Mouse (Mus musculus) urinary bladder, postnatal 25 days (tissue): ENCODE measurements around the gene Usp20.
A peak's percentile ranks its signal among the peaks of the same experiment; 100 is the strongest.

Experiments
- DNase-seq: peaks from one replicate; pipeline ENCODE4 v3.0.0; 2022; ENCODE audit warnings: low spot score

The Usp20 gene

DNA sequence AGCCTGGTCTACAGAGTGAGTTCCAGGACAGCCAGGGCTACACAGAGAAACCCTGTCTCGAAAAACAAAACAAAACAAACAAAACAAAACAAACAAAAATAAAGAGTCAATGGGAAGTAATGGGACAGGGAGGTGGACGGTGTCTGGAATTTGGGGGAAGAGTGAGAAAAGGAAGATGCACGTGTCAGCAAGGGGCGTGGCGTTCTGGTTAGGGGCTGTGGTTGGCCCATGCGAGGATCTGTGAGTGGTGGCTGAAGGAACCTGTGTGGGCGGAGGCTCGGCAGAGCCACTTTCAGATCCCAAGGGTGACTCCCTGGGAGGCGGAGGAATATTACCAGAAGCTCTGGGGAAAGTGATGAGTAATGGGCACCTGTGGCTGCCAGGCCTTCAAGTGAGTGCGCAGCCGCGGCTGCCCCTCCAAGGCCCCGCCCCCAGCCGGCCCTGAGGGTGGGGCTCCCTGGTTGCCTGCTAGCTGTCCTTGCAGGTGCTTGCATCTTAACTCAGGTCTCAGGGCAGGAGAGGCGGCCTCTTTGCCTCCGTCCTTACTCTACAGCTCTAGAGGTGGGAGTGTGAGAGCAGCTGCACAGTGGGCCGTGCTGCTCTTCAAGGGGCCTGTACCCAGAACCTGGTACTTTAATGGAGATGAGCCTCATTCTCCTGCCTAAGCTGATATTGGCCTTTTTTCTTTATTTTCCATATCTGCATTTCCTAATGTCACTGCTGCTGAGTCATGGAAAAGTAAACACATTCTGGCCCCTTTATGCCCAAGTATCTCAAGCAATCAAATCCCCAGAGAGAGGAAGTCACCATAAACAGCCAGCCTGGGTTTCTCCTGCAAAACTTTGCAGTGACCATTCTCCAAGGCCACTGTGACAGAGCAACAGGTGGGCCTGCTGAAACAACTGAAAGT lies 3.3 kb downstream of the Usp20 start:
- DNase-seq: peak; percentile 70

DNA sequence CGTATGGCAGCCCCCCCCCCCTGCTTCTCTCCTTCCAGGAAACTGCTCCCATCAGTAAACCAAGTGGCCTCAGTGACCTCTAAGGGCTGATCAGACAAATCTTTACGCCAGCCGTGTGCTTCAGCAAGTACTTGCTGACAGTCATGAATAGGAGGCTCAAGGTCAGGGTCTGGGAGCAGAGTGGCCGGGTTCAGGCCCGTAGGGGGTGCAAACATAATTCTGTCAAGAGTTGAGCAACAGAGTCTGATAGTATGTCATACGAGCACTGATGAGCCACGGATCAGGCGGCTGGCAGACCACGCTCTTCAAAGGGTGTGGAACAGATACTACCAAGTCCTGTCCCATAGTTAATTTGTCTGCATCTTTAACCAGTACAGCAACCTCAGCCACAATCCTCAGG lies 8.1 kb downstream of the Usp20 start:
- DNase-seq: no peak

DNA sequence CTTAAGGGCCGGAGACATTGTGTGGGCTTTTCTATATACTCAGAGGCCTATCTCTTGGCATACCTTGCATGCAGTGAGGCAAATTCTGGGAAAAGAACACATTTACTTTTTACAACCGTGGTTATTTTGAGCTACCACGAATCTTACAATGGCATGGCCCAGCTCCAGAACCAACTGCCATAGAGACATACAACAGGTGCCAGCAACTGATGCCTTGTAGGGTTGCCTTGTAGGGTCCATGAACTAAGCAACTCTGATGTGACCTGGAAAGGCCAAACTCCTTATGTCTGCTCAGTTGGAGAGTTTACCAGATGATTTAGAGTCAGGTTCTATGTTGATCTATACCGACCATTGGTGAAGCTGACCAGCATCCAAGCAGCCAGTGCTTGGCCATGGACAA lies 12.8 kb downstream of the Usp20 start:
- no peak for DNase-seq

DNA sequence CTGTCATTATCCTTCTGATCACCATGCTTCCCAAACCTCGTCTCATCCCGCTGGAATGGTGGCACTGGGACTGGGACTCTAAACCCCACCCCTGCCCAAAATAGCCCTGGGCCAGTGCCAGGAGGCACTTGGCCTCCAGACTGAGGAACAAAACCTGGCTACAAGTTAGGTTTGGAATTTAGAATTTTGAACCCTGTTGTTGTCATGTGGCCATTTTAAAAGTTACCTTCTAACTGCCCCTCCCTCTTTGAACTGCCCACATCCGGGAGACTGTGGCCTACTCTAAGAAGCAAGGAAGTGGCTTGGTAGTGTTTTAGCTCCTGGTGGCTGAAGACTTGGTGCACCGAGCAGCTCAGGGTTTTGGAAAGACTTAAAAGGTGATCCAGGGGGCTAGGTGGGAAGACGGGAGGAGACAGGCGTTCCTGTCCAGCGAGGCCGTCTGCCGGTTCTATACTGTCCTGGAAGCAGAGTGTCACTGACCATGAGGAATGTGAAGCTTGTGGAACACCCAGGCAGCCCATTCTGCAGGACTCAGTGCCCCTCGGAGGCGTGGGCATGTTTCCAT lies 13.4 kb downstream of the Usp20 start:
- no peak for DNase-seq

DNA sequence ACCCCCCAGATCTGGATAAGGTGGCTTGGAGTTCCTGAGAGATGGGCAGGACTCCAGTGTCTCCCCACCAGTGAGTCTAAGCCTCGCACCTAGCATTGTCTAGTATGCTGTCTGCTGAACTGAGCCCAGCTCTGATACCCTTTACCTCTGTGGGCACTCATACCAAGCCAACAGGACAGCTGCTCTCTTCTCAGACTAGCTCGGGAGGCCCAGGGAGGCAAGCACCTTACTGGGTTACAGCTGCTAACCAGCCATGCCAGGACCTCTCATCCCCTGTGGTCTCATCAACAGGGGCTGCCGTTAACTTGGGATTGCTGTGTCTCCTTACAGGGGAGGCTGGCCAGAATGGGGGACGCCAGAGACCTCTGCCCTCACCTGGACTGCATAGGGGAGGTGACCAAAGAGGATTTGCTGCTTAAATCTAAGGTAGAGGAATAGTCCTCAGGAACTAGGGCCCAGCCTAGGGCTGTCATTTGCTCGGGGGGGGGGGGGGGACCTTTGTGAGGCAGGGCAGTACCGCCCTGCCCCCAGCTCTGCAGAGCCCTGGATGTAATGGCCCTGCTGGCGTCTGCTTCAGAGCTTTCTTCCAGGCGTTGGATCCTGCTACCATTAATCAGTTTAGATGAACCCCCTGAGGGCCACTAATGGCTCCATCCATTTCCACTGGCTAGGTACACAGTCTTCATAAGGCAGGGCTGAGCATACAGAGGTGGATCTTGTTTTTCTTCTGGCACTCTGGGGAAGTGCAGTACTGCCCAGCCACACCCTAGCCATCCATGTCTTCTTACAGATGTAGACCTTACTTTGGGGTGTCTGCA lies 16.6 kb downstream of the Usp20 start:
- no peak for DNase-seq

DNA sequence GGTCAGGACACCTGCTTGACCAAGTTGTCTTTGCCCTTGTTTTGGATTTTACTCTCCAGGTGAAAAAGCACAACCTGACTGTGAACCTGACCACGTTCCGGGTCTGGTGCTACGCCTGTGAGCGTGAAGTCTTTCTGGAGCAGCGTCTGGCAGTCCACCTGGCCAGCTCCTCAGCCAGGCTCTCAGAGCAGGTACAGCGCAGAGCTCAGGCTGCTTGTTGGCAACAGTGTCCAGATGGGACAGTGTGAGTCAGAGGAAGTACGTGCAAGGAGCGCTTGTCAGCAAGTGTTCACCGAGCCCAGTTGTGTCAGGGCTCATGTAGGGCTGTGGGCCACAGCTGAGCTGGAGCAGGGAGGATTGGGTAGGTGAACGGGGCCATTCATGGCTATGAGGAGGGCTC lies 20.8 kb downstream of the Usp20 start:
- no peak for DNase-seq

DNA sequence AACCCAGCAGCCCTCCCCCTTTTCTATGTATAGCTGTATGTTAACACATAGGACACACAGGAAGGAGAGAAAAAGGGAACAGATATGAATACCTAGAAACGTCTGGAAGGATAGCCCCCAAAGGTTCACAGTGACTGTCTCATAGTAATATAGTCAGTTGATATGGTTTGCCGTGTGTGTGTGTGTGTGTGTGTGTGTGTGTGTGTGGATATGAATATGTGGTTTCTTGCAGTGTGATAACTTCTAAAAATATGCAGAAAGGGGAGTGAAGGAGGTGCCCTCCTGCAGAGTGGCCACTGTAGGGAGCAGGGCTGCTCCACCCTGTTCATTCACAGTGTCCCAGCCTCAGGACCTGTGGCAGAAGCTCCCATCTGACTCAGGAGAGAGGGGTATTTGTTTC lies 23.4 kb downstream of the Usp20 start:
- DNase-seq: no peak

DNA sequence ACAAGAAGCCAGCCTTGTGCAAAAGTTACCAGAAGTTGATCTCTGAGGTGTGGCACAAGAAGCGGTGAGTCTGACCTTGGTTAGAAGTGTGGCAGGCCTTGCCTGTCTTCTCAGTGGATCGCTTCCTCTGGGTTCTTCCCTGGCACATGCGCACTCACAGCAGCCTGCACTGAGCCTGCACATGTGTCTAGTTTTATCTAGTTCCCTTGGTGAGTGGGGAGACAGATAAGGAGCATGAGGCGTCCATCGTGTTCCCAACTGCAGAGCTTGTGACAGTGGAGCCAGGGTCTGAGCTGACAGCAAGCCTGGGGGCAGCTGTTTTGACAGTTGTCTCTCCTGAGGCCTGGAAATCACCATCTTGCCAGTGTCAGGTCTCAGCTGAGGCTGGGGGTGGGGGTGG lies 24.4 kb downstream of the Usp20 start:
- no peak for DNase-seq

DNA sequence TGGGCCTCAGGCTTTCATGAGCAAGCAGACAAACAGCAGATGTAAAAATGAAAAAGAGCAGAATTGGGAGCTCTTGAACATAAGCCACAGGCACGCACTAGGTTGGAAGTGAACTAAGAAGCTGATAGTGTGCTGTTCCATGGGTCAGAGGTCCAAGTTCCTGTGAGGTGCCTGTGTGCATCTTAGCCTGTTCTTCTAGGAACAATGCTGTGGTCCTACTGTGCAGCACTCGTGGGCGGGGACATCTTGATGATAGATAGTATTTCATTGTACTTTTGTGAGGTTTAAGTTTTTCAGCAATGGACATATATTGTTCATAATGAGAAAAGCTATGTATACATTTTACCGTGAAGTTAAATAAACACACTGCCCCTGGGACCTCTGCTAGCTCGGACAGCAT lies 25.1 kb downstream of the Usp20 start:
- DNase-seq: no peak

DNA sequence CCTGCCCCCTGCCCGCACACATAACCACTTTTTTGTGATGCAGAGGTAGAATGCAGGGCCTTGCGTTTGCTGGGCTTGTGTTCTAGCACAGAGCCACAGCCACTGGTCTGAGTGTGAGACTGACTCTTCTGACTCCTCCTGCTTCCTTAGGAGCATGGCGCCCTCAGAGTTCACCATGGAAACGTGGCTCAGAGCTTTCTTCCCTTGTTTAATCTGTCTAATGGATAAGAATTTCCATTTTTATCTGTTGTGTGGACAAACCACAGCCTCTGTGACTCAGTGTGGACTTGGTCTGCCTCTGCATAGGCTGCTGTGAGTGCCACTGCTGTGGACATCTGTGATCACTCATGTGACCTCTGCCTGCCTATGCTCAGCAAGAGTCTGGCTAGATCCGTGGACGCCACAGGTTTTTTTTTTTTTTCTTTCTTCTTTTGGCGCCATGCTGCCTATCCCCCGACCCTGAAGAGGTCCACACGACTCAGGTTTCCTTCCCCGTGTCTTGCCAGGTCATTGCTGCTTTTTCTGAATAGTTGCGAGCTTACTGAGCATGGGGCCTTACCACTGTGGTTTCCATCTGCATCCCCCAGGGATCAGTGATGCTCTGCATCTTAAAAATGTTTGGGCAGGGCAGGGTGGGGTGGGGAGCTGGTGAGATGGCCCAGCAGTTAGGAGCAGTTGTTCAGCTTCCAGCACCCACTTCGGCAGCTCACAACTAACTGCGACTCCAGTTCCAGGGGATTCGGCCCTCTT lies 31.5 kb downstream of the Usp20 start:
- DNase-seq: no peak

DNA sequence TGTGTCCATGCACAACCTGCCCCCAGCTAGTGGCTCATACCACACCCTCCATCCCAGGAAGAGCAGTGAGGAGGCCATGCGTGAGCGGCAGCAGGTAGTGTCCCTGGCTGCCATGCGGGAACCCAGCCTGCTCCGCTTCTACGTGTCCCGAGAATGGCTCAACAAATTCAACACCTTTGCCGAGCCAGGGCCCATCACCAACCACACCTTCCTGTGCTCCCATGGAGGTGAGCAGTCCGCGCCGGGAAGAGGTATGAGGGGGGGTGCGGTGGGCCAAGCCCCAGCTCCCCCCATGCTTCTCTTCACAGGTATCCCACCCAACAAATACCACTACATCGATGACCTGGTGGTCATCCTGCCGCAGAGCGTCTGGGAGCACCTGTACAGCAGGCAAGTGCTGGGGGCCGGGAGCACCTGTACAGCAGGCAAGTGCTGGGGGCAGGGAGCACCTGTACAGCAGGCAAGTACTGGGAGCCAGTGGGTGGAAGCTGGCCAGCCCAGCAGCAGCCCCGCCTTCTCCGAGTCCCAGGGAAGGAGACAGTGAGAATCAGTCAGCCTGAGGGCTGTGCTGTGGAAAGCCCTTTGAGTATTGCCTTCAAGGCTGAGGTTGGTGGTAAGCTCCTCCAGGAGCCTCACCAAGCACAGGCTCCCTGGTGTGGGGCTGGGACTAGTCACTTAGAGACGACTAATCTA lies 35.7 kb downstream of the Usp20 start:
- no peak for DNase-seq

DNA sequence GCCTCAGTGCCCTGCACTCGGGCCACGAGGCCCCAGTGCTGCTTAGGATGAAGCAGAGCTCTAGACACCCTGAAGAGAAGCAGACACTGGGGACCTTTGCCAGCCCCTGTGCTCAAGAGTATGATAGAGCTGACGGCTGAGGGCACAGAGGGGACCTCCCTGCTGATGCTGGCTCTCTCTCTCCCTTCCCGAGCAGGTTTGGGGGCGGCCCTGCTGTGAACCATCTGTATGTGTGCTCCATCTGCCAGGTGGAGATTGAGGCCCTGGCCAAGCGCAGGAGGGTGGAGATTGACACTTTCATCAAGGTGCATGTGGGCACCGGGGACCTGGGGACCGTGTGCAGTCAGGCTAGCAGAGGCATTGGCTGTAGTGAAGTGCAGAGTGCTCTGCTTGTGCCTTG lies 36.4 kb downstream of the Usp20 start:
- DNase-seq: no peak

DNA sequence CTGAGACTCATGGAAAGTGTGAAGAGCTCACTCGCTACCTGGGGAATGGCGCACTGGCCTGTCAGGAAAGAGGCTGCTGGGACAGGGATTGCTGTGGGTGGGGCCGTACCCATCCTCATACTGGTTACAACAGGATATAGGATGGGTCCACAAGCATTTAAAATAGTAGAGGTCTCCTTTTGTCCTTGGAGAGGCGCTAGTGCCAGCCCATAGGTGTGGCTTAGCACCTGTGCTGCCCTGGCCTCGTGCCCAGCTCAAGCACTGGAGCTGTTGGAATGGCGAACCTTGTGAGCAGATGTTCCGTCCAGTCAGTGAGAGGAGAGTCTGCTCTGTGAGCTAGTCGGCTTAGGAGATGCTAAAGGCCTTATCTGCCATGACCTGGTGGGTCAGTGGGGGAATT lies 36.9 kb downstream of the Usp20 start:
- no peak for DNase-seq

DNA sequence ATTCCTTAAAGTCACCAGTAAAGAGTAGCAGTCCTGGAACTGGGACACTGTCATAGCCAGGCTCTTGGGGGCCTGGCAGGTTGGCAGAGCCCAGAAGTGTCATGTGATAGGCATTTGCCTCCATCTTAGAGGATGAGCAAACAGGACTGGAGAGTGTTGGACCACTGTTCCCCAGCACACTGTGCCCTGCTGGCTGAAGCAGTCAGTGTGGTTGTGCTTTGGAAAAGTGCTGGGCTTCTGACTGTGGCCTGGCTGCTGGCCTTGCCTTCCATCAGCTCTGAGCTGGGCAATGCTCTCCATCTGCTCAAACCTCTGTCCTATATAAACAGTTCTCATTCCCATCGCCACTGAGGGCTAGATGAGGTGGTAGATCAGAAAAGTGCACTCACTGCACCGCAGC lies 38.1 kb downstream of the Usp20 start:
- no peak for DNase-seq

DNA sequence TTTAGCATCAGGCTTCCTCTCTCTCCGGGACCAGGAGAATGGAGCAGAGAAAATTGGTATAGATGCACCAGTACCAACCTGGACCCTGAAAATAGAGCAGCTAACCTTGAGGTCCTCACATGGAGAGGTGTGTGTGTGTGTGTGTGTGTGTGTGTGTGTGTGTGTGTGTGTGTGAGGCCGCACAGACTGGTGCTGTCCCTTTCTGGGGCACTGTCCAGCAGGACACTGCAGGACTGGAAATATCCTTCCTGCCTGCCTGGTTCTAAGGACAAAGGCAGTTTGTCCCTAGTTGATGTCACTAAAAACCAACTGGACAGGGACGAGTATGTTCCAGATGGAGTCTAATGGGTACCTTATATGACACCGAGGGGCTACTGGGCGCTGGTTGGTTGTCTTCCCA lies 41.9 kb downstream of the Usp20 start:
- no peak for DNase-seq

DNA sequence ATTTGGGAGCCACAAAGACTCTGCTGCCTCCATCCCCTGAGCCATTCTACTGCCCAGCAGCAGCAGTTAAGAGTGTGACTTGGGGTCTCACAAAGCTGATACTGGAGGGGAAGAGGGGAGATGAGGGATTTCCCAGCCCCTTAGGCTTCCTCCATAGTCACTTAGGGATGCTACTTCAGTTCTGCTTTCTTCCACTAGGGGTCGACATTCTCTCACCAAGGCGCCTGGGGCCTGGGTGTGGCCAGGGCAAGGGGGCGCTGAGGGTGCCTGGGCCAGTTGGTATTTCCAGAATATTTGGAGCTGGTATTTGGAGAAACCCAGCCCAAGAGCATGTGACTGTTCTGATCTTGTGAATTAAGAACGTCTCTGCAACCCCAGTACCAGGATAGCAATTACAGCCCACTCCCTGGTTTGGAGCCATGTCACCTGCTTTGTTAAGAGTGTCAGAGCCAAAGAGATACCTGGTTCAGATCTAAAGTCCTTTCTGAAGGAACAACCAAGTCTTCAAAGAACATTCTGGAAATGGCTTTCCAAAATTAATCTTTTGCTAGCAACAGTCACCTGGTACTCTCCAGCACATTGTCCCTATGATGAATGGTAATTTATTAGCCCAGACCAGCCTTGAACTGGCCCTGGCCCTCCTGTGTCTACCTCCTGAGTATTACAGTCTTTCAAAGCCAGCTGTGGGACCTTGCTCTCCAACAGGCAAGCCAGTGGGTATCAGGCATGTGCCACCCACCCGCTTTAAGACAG lies 42.7 kb downstream of the Usp20 start:
- peak; percentile 58 for DNase-seq

DNA sequence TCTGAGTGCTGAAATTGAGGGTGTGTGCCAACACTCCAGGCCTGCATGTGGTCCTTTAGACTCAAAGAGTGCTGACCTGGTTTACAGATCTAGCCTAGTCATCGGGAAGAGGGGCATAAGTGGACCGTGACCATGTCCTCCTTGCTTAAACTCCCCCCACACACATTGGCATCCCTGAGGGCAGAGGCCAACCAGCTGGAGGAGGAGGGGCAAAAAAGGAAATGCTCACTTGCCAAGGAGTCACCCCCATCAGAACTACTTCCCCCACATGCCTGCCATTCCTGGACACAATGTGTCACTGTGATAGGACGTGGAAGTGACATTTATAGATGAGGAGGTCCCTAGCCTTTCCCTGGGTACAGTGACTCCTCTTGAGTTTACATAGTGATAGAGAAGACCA lies 43.4 kb downstream of the Usp20 start:
- DNase-seq: no peak

DNA sequence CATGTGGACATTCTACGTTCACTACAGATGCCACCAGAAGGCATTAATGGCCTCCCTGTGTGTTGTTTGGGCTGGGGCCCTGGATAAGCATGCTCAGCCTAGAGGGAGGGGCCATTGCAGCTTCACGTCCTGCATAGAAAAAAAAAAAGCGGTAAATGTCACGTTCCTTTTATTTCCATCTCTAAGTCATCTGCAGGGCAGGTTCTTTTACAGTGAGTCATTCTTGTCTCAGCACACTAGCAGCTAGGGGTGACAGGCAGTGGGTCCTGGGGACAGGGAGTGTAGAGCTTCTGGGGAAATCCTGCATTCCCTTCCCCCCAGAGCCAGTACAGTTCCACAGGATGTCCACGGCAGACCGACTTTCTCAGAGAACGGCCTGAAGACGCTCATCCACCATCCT lies 44.6 kb downstream of the Usp20 start:
- DNase-seq: no peak

DNA sequence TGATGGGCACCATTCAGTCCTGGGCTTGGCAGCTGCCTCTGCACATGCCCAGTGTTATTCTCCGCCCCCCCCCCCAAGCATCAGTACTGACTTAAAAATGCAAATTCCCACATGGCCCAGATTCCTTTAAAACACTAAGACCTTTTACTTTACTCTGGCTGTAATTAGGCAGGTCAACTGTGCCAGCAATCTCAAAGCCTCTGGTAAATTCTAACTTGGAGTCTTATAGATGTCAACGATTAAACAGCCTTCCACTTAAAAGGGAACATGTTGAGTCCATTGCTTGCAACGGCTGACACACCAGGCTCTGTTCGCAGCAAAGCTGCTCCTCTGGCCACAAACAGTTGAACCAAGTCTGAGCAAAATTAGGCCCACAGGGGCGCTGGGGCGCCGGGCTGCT lies 49.9 kb downstream of the Usp20 start:
- no peak for DNase-seq

DNA sequence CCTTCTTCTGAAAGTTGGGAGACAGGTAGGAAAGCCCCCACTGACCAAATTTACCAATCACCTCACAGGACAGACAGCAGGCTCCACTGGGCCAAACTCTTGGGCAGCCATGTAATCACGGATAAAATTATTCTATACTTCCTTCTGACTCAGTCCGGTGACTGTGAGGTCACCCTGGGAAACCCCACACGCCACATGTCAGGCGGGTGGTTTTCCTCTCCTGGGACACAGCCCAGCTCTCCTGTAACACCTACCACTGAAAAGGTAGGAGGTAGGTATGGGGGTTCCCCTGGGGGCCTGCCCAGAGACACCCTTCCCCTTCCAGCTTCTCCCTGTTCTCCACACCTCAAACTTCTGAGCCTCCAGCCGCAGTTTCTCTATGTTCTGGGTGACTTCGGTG lies 54.7 kb downstream of the Usp20 start:
- DNase-seq: no peak

DNA sequence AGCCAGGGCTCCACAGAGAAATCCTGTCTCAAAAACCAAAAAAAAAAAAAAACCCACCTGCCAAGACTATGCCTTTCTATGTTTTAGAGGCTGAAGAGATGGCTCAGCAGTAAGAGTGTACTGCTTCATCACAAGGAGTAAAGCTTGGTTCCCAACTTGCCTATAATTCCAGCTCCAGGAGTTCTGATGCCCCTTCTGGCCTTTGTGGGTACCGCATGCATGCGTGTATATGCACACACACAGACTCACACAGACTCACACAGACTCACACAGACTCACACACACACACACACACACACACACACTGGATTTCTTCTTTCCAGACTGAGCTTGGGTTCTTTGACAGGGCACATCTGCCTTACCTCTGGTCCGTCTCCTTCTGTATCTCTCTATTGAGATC lies 58.0 kb downstream of the Usp20 start:
- no peak for DNase-seq
